Mouse (Mus musculus) heart, adult 8-10 months (tissue): ENCODE measurements around the gene Gdf11. TPM values are rescaled to one million over a fixed set of nuclear protein-coding genes. Genes with fewer than 3 reads are reported as not detected.

Source experiments
- DNase-seq: peaks from one replicate; pipeline ENCODE4 v3.0.0; 2022; ENCODE audit warnings: low spot score
- total RNA-seq, 4 experiments: library from RNA; stranded (reverse); gene quantifications; 2 replicates each; pipeline ENCODE4 v1.2.4; 2022

The Gdf11 gene
- total RNA-seq, 4 experiments from 2014 or later, result 1.3 to 3.0 (median 1.9) TPM

- DNase-seq, result no peak
Measured at GRCm38 (mm10) chr10:128919966-128920365, 28.4 kb upstream of the Gdf11 start.

GRCm38 (mm10) chr10:128919203-128919631 lies 27.7 kb upstream of the Gdf11 start:
- DNase-seq, result no peak

GRCm38 (mm10) chr10:128918246-128918645 lies 26.7 kb upstream of the Gdf11 start:
- no peak for DNase-seq

GRCm38 (mm10) chr10:128917400-128917799 lies 25.9 kb upstream of the Gdf11 start:
- DNase-seq, result no peak

GRCm38 (mm10) chr10:128916665-128917064 lies 25.1 kb upstream of the Gdf11 start:
- DNase-seq, result no peak

GRCm38 (mm10) chr10:128915550-128915949 lies 24.0 kb upstream of the Gdf11 start:
- no peak for DNase-seq

- DNase-seq, result no peak
Measured at GRCm38 (mm10) chr10:128913696-128914095, 22.2 kb upstream of the Gdf11 start.

- peak; percentile 88 for DNase-seq
Measured at GRCm38 (mm10) chr10:128913219-128913618, 21.7 kb upstream of the Gdf11 start.

- DNase-seq, result no peak
Measured at GRCm38 (mm10) chr10:128912791-128913190, 21.3 kb upstream of the Gdf11 start.

GRCm38 (mm10) chr10:128912268-128912667 lies 20.8 kb upstream of the Gdf11 start:
- no peak for DNase-seq

- no peak for DNase-seq
Measured at GRCm38 (mm10) chr10:128911430-128911829, 19.9 kb upstream of the Gdf11 start.

GRCm38 (mm10) chr10:128910066-128910841 lies 18.7 kb upstream of the Gdf11 start:
- no peak for DNase-seq

- peak; percentile 86 for DNase-seq
Measured at GRCm38 (mm10) chr10:128909567-128910028, 18.1 kb upstream of the Gdf11 start.

GRCm38 (mm10) chr10:128908778-128909448 lies 17.4 kb upstream of the Gdf11 start:
- DNase-seq, result no peak

- no peak for DNase-seq
Measured at GRCm38 (mm10) chr10:128904812-128905211, 13.3 kb upstream of the Gdf11 start.

GRCm38 (mm10) chr10:128902409-128902988 lies 11.0 kb upstream of the Gdf11 start:
- no peak for DNase-seq

- DNase-seq, result no peak
Measured at GRCm38 (mm10) chr10:128901409-128901808, 9.9 kb upstream of the Gdf11 start.

- DNase-seq, result no peak
Measured at GRCm38 (mm10) chr10:128900698-128901097, 9.2 kb upstream of the Gdf11 start, which contains the start of gene Cd63. Cd63 (plus strand) TSS chr10:128900989.

- DNase-seq, result no peak
Measured at GRCm38 (mm10) chr10:128899759-128900490, 8.4 kb upstream of the Gdf11 start.

- no peak for DNase-seq
Measured at GRCm38 (mm10) chr10:128897501-128897900, 6.0 kb upstream of the Gdf11 start.

- DNase-seq, result no peak
Measured at GRCm38 (mm10) chr10:128896807-128897206, 5.3 kb upstream of the Gdf11 start.
